Mouse (Mus musculus) embryonic facial prominence, embryonic 11.5 days (tissue): ENCODE results near the gene Cdkn2a. TPM values are rescaled to one million over a fixed set of nuclear protein-coding genes. Genes with fewer than 3 reads are reported as not detected.

Experiments
- ATAC-seq: fragments of 200-750 bp; cut with Nextera tagmentation; replicated peaks from 2 replicates; pipeline ENCODE4 v1.8.0; 2017; ENCODE audit warnings: low read depth; ENCODE audit not compliant: insufficient number of reproducible peaks, low FRiP score, low TSS enrichment
- DNase-seq: peaks from one replicate; pipeline ENCODE4 v3.0.0-alpha.2; 2015; ENCODE audit warnings: low spot score
- H3K27ac ChIP-seq: fragments of 300-500 bp; sonication (generic); replicated peaks from 2 replicates; pipeline ENCODE4 v1.5.1; 2014; ENCODE audit warnings: mild to moderate bottlenecking, low read depth, low read length, control low read depth
- H3K27me3 ChIP-seq: fragments of 300-500 bp; sonication (generic); 2 replicates; pipeline ENCODE4 v1.6.1; 2014; ENCODE audit warnings: mild to moderate bottlenecking, low read length, moderate library complexity, mixed read lengths; ENCODE audit not compliant: control insufficient read depth, insufficient read depth
- H3K36me3 ChIP-seq: fragments of 300-500 bp; sonication (generic); replicated peaks from 2 replicates; pipeline ENCODE4 v1.6.1; 2014; ENCODE audit warnings: low read depth, mild to moderate bottlenecking, low read length, moderate library complexity, mixed read lengths; ENCODE audit not compliant: control insufficient read depth, insufficient read depth
- H3K4me1 ChIP-seq: fragments of 300-500 bp; sonication (generic); 2 replicates; pipeline ENCODE4 v1.6.1; 2014; ENCODE audit warnings: low read length, mixed read lengths; ENCODE audit not compliant: control insufficient read depth, insufficient read depth
- H3K4me2 ChIP-seq: fragments of 300-500 bp; sonication (generic); 2 replicates; pipeline ENCODE4 v1.6.1; 2014; ENCODE audit warnings: low read depth, mild to moderate bottlenecking, control low read depth, low read length, moderate library complexity
- H3K4me3 ChIP-seq: fragments of 300-500 bp; sonication (generic); 2 replicates; pipeline ENCODE4 v1.5.1; 2014; ENCODE audit warnings: low read depth, low read length, control low read depth
- H3K9ac ChIP-seq: fragments of 300-500 bp; sonication (generic); replicated peaks from 2 replicates; pipeline ENCODE4 v1.6.1; 2014; ENCODE audit warnings: mild to moderate bottlenecking, control low read depth, low read length
- H3K9me3 ChIP-seq: fragments of 300-500 bp; sonication (generic); replicated peaks from 2 replicates; pipeline ENCODE4 v1.6.1; 2016; ENCODE audit warnings: mild to moderate bottlenecking, low read length, inconsistent platforms, mixed read lengths; ENCODE audit not compliant: control insufficient read depth
- WGBS: fragments of 180-500 bp; shearing (Covaris S2); extraction: QIAGEN DNeasy Blood & Tissue Kit; methylation state at CpG from one replicate; pipeline ENCODE4 v1.1.7; 2014; 5-methylcytosine and 5-hydroxymethylcytosine counted together
- polyA plus RNA-seq: library from polyadenylated mRNA; unstranded; fragments of >200 nt; fragmentation: Nextera tagmentation; extraction: Ambion mirVana; gene quantifications from 2 replicates; pipeline ENCODE4 v1.2.1, GENCODE M21; 2014

The Cdkn2a gene
- not detected in 2 replicates for polyA plus RNA-seq

- H3K9ac ChIP-seq: peak within 1 kb of the TSS; percentile 25; the same call in 1 of the 2 replicates
- peak; percentile 82 for ATAC-seq
- DNase-seq: peak; percentile 64
- peak within 1 kb of the TSS; percentile 50 for H3K4me3 ChIP-seq
- H3K27ac ChIP-seq: no peak within 1 kb of the TSS
- H3K9me3 ChIP-seq: no peaks in the 10 kb centered on the region
- peak within 1 kb of the TSS; percentile 97 for H3K4me2 ChIP-seq
- peaks cover 75% of the 10 kb centered on the region for H3K27me3 ChIP-seq
- H3K4me1 ChIP-seq: no peaks in the 10 kb centered on the region; the same call in 1 of the 2 replicates
- under 1% methylated on average over 104 of the region's 117 CpGs for WGBS
- no peaks in the 10 kb centered on the region for H3K36me3 ChIP-seq
Observed at GRCm38 (mm10) chr4:89294486-89295440, at the start of gene Cdkn2a. Gene Cdkn2a, minus strand, starts transcription at chr4:89294653.

DNA sequence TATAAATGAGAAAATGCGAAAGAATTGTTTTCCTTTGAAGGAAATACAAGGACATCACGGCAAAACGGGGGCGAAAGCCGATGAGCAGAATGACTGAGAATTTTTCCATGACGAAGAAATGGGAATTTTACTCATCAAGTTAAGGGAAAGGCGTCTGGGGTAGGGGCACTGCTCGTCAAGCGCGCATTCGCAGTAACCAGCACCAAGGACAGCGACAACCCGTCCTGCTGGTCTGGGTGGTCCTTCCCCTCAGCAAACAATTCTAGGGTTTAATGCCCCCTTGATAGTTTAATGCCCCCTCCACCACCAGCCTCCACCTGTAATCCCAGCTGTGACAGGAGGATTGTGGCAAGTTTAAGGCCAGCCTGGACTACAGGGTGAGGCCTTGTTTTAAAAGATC, 19.0 kb upstream of the Cdkn2a start:
- peaks cover 21% of the 10 kb centered on the region for H3K27me3 ChIP-seq
- no peak overlapping the region for H3K27ac ChIP-seq
- no peaks in the 10 kb centered on the region for H3K4me1 ChIP-seq
- no peaks in the 10 kb centered on the region for H3K36me3 ChIP-seq
- H3K4me3 ChIP-seq: no peak overlapping the region
- no peaks in the 10 kb centered on the region for H3K9me3 ChIP-seq
- DNase-seq (peak; percentile 80), ATAC-seq (no peak)
- 8% methylated on average over 13 of the region's 13 CpGs for WGBS
- H3K4me2 ChIP-seq: no peak overlapping the region
- no peak overlapping the region for H3K9ac ChIP-seq

- Histone ChIP-seq H3K4me2 (peak within 1 kb of the TSS; percentile 90), H3K4me1 (no peaks in the 10 kb centered on the region), H3K36me3 (no peaks in the 10 kb centered on the region), H3K4me3 (peak within 1 kb of the TSS; percentile 48), H3K27me3 (peaks cover 47% of the 10 kb centered on the region), H3K9ac (no peak within 1 kb of the TSS), H3K27ac (no peak within 1 kb of the TSS), H3K9me3 (no peaks in the 10 kb centered on the region)
- DNase-seq: peak; percentile 86
- WGBS: under 1% methylated on average over 60 of the region's 61 CpGs
- peak; percentile 92 for ATAC-seq
Observed at GRCm38 (mm10) chr4:89310491-89311254, 16.2 kb upstream of the Cdkn2a start, which contains the start of gene Cdkn2b. Gene Cdkn2b, minus strand, starts transcription at chr4:89311039.

GRCm38 (mm10) chr4:89309996-89310395, 15.5 kb upstream of the Cdkn2a start:
- H3K4me3 ChIP-seq: peak overlapping the region; percentile 48; the same call in 1 of the 2 replicates

GRCm38 (mm10) chr4:89308001-89308400, 13.5 kb upstream of the Cdkn2a start:
- WGBS: 4% methylated on average over 3 of the region's 3 CpGs
- no peak for DNase-seq
- Histone ChIP-seq H3K9ac (no peak overlapping the region), H3K27ac (no peak overlapping the region), H3K9me3 (no peaks in the 10 kb centered on the region), H3K4me1 (no peaks in the 10 kb centered on the region), H3K36me3 (no peaks in the 10 kb centered on the region), H3K4me3 (no peak overlapping the region), H3K27me3 (peaks cover 66% of the 10 kb centered on the region), H3K4me2 (no peak overlapping the region)
- ATAC-seq: no peak

More at GRCm38 (mm10) chr4:89309996-89310395, 15.5 kb upstream of the Cdkn2a start:
- DNase-seq (no peak), ATAC-seq (no peak)
- peak overlapping the region; percentile 90; the same call in 1 of the 2 replicates for H3K4me2 ChIP-seq
- WGBS: 2% methylated on average over 11 of the region's 11 CpGs
- peaks cover 52% of the 10 kb centered on the region for H3K27me3 ChIP-seq
- H3K9ac ChIP-seq: no peak overlapping the region
- H3K9me3 ChIP-seq: no peaks in the 10 kb centered on the region
- H3K4me1 ChIP-seq: no peaks in the 10 kb centered on the region
- H3K36me3 ChIP-seq: no peaks in the 10 kb centered on the region
- no peak overlapping the region for H3K27ac ChIP-seq

DNA sequence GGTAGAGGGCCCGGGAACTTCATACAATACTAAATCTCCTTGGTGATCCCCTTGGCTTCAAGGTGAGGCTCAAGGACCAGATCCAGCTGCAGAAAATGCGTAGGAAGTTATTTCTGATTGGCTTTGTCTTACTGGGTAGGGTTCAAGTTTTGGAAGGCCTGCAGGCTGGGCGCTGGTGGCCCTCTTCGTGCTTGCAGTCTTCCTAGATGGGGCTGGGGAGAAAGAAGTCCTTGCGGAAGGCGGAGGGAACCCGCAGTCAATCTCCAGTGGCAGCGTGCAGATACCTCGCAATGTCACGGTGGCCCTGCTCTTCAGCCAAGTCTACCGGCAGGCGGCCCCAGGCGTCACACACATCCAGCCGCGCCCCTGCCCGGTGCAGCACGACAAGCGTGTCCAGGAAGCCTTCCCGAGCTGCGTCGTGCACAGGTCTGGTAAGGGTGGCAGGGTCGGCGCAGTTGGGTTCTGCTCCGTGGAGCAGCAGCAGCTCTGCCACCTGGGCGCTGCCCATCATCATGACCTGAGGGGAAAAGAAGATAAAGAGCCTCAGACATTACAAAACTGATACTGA, 12.4 kb upstream of the Cdkn2a start:
- no peaks in the 10 kb centered on the region for H3K36me3 ChIP-seq
- H3K4me2 ChIP-seq: no peak overlapping the region
- no peak overlapping the region for H3K9ac ChIP-seq
- ATAC-seq (no peak), DNase-seq (no peak)
- 1% methylated on average over 25 of the region's 25 CpGs for WGBS
- no peak overlapping the region for H3K27ac ChIP-seq
- H3K27me3 ChIP-seq: peaks cover 75% of the 10 kb centered on the region
- no peak overlapping the region for H3K4me3 ChIP-seq
- no peaks in the 10 kb centered on the region for H3K9me3 ChIP-seq
- no peaks in the 10 kb centered on the region for H3K4me1 ChIP-seq

- Histone ChIP-seq H3K4me1 (no peaks in the 10 kb centered on the region), H3K4me3 (no peak overlapping the region), H3K4me2 (no peak overlapping the region), H3K36me3 (no peaks in the 10 kb centered on the region), H3K9ac (no peak overlapping the region), H3K9me3 (no peaks in the 10 kb centered on the region), H3K27ac (no peak overlapping the region), H3K27me3 (peaks cover 75% of the 10 kb centered on the region)
- 7% methylated on average over 3 of the region's 3 CpGs for WGBS
- no peak for DNase-seq
- ATAC-seq: no peak
Observed at GRCm38 (mm10) chr4:89305691-89306090, 11.2 kb upstream of the Cdkn2a start.
